Mouse (Mus musculus) NIH3T3 (cell line): ENCODE data around the gene Thoc5.

ENCODE experiments used
- DNase-seq: peaks from one replicate; pipeline ENCODE4 v3.0.0-alpha.2; 2012; ENCODE audit warnings: low read depth

Gene Thoc5

DNA sequence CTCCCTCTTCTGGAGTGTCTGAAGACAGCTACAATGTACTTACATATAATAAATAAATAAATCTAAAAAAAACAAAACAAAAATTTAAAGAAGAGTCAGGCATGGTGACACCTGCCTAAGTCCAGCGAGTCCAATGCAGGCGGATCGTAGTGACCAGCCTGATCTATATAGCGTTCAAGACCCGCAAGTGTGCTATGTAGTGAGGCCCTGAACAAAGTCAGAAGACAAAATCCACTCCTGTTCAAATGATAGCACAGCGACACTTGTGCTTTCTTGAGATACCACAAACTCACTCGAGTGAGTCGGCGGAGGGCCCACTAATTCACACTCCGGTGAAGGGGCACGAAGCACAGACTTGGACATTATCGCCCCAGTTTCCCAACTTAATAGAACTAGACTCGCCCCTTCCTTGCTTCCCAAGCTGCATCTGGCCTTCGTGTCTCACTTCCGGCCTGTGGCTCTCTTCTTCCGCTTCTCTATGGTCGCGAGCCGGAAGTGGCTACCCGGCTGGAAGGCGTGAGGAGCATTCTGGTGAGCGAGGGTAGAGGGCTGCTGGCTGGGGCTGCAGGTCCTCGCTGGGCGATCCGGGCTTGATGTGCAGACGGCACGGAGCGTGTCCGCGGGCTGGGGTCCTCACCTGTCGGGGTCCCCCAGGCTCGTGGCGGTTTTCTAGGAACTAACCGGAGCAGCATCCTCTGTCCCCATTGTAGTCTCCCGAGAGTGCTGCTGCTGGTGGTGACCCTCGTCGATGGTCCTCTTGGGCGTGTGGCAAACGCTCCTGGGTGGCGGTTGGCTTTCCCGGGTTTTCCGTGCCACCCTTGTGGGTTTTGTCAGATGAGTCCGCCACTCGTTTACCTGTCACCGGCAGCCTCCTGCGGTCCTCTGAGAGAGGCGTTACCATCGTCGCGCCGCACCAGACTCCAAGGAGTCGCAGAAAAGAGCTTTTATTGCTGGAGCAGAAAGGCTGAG, at the start of gene Thoc5:
Thoc5 (plus strand) TSS at position 473 of the 969 bp plus-strand sequence.
- peak; percentile 89 for DNase-seq

DNA sequence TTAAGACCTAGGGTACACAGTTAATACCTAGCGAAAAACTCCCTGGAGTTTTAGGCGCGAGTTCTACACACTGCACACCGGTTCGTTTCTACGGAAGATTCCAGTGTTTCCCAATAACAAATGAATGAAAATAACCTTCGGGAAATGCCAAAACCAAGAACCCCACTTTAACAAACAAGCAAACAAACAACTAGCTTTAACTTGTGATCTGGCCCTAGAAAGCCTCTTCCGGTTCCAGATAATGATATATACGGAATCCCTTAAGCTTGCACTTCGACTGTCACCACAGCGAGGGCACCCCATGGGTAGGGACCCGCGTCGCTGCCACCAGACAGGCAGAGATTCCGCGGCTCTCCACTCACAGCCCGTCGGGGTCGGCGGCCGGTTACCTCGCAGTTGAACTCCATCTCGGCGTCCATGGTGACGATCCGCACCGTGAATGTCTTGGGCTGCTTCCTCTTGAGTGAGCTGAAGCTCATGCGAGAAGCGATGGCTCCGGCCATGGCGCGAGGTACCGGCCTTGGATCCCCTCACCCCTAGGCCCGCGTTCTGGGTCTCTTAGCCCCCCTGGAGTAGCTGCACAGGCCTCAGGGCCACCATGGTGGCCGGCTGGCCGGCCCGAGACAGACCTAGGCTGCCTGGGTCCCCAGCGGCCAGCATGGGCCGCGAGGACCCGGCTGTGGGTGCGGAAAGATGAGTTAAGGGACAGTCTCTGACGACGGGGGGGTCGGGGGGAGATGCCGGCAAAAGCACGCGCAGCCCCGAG, 46.5 kb upstream of the Thoc5 start:
- DNase-seq: peak; percentile 55

DNA sequence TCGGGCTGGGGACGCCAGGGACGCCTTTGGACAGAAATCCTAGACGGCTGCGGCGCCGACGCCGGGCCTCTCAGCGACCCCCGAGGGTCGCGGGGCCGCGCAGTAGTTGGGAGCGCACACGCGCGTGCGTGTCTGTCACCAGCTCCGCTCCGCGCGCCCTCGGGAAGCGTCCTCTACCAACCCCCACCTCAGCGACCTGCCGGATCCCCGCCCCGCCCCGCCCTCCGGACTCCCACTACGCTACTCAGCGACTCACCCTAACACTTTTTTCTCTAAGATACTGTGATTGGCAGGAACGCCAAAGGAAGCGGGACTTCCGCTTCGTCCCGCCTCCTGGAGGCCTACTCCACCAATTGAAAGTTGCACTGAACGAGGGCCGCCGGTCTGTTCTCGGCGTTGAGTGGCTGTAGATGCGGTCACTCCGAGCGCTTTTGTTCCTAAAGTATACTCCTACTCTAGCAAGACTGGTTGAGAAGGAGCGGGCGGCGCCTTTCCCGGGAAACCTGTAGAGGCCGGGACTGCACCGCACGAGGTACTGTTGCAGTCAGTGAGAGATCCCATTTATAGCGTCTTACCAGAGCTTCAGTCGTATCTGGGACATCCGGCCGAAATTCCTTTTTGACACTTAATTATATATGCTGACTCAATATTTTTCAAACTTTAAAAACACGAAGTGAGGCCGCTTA, 45.7 kb upstream of the Thoc5 start, which contains the start of gene Nf2:
Nf2 (minus strand) TSS at position 279 of the 686 bp plus-strand sequence.
- DNase-seq: peak; percentile 99

DNA sequence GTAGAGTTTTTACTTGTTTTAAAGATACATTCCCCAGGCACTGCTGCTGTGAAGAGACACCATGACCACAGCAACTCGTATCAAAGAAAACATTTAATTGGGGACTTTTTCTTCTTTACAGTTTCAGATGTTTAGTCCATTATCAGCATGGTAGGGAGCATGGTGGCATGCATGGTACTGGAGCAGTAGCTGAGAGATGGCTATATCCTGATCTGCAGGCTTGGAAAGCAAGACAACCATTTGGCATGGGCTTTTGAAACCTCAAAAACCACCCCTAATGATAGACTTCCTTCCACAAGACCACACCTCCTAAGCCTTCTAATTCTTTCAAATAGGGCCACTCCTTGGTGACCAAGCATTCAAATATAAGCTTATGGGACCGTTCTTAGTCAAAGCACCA, 44.7 kb upstream of the Thoc5 start:
- DNase-seq: no peak

DNA sequence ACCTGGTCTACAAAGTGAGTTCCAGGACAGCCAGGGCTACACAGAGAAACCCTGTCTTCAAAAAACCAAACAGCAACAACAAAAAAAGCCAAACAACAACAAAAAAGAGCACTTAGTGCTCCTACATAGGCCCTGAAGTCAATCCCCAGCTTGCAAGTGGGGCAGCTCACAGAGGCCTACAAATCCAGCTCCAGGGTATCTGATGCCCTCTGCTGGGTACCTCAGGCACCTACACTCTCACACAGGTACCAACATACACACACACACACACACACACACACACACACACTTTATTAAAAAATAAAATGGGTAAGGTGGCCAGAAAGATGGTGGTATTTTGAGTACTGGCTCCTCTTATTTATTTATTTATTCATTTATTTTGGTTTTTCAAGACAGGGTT, 42.1 kb upstream of the Thoc5 start:
- no peak for DNase-seq

DNA sequence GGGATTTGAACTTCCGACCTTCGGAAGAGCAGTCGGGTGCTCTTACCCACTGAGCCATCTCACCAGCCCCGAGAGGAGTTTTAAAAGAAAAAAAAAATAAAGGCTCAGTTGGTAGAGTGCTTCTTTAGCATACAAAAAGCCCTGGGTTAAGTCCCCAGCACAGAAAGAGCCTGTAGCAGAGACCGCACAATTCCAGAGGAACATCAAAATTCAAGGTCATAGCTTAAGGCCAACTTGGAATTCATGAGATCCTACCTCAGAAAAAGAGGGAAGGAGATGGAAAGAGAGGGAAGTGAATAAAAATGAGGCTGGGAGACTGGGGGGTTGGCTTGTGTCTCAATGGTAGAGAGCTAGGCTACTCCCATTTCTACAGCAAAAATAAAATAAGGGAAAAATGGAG, 40.9 kb upstream of the Thoc5 start:
- no peak for DNase-seq

DNA sequence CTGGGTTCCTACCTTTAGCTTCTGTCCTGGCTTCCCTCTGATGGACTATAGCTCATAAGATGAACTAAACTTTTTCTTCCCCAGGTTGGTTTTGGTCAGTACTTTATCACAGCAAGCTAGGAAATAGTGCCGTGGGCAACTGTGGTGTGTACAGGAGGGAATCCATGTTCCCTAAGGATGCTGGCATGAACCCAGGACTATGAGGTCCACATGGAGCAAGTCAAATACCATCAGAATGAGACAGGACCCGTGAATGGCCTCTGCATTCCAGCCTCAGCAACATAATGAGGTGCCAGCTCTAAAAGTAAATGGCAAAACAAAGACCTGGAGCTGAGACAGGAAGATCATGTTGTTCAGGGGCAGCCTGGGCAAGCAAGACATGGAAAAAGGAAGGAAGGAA, 36.7 kb upstream of the Thoc5 start:
- DNase-seq: peak; percentile 76

DNA sequence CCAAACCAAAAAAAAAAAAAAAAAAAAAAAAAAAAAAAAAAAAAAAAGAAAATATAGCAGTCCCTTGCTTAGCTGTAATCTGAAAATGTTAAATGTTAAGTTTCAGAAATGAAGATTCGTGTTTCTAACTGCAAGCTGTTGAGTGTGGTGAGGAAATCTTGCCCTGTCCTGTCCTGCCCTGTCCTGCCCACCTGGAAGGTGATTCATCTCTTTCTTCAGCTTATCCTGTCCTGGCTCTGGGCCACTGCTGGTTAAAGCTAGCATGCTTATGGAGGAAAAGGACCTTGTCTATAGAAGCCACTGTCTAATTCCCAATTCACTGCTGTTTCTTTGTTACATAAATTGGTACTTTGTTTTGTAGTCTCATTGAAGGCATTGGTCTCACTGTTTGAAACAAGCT, 34.1 kb upstream of the Thoc5 start:
- DNase-seq: no peak

DNA sequence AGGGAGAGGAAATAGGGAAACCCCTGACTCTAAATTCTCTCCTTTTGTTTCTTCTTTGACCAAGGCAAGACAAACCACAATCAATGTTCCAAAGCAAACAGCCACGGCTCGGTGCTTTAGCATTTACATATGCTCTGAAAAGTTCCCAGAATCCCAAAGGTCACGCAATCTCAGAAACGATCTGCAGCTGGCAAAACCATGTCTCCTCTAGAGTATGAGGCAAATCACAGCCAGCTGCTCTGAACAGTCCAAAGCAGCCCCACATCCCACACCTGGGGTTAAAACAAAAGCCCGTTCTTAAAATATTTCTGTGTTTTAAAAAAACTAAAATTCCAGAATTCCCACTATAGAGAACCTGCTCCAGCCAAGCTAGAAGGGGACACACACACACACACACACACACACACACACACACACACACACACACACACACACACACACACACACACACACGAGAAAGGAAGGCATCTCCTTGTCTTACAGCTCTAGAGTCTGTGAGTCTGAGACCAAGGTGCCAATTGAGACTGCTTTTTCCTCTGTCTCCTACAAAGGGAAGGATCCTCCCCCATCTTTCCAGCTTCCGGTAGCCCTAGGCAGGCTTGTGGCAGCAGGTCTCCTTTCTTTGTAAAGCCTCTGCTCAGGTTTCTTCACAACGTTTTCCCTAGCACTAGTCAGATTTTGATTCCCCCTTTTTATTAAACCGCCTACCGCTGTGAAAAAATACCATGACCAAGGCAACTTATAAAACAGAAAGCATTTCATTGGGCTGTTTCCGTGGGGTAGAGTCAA, 33.1 kb upstream of the Thoc5 start:
- DNase-seq: peak; percentile 34

DNA sequence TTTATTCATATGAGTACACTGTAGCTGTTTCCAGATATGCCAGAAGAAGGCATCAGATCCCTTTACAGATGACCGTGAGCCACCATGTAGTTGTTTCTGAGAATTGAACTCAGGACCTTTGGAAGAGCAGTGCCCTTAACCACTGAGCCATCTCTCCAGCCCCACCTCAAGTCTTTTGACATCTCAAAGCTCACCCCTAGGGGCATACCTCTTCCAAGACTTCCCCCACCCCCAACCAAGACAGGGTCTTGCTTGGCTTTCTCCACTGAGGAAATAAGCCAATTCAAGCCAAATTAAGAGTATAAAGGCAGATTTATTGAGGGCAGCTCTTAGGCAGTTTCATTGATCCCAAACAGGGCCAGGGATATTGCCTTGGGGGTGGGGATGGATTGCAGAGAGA, 32.4 kb upstream of the Thoc5 start:
- no peak for DNase-seq

DNA sequence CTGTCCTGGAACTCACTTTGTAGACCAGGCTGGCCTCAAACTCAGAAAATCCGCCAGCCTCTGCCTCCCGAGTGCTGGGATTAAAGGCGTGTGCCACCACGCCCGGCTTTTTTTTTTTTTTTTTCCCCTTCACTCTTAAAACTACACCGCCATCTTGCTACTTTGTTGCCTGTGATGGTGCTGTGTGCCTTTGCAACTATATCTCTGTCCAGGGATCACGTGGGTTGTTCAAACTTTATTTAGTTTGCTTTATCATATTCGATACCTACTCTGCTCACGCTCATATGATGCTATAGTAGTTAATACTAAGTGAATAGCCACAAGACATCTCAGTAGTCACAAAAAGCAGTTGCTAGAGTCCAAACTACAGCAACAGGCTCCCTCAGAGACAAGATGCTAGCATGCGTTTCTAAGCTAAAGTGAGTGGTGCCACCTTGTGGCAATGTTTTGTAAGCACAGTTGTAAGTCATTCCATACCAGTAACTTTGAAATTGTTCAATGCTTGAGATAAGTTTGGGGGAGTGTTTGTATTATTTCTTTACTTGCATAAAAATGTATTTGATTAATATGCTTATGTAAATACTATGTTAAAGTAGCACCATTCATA, 29.4 kb upstream of the Thoc5 start:
- peak; percentile 94 for DNase-seq

DNA sequence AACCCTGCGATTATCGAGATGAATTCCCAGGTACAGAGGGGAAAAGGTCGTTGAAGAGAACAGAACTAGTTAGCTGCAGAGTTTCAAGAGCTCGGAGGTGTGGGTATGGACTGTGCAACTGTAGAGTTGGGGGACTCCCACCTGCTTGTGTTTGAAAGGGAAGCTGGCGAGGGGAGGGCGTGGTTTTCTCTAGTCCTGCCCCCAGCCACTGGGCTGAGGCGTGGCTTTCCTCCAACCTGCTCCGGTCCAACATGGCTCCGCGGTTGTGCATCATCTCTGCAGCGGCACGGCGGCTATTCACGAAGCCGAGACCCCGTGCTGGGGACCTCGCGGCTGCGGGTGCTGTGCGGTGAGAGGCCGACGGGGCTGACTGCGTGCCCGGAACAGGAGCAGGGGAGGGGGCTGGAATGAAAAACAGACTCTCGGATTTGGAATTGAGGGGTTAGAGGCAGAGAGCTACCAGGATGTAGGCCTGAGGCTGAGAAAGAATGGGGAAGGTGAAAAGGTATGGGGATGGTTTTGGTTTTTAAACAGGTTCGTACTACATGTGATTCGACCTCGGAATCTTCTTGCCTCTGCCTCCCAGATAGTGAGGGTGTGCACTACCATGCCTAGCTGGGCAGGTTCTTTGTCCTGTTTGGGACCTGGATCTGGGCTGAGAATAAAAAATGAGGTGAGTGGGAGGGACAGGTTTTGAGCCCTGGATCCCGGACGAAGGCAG, 21.2 kb upstream of the Thoc5 start, which contains the start of gene Nipsnap1:
Nipsnap1 (plus strand) TSS at position 197 of the 721 bp plus-strand sequence.
- DNase-seq: peak; percentile 90

DNA sequence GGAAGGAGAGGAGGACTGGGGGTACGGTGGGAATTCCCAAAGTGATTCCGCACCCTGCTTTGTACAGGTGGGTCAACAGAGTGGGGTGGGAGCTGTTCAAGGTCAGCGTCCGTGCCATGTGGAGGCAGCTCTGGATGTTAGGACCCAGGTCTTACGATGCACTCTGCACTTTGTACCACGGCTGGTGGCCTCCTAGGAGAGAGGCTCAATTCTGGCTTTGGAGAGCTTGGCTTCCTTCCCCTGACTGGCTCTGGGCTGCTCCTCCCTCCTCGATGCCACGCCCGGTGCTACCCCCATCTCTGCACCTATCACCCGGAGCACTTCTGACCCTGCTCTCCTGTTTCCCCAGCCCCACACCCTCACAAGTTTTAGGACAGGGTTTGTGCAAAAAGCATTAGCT, 20.6 kb upstream of the Thoc5 start:
- no peak for DNase-seq

DNA sequence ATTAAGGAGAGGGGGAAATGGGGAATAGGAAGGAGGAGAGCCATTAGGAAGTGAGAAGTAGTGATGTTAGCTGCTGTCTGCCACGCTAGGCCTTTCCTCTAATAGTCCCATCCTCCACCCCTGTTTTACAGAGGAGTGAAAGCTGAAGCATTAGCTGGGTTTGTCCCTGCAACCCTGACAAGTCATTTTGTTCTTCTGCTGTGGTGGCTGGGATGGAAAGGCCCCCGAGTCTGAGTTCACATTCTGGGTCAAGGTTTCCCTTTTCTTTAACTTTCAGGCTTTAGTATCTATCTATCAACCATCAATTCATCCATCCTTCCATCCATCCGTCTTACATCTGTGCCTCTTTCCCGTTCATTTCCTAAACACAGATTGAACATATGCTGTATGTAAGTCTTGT, 14.0 kb upstream of the Thoc5 start:
- no peak for DNase-seq

DNA sequence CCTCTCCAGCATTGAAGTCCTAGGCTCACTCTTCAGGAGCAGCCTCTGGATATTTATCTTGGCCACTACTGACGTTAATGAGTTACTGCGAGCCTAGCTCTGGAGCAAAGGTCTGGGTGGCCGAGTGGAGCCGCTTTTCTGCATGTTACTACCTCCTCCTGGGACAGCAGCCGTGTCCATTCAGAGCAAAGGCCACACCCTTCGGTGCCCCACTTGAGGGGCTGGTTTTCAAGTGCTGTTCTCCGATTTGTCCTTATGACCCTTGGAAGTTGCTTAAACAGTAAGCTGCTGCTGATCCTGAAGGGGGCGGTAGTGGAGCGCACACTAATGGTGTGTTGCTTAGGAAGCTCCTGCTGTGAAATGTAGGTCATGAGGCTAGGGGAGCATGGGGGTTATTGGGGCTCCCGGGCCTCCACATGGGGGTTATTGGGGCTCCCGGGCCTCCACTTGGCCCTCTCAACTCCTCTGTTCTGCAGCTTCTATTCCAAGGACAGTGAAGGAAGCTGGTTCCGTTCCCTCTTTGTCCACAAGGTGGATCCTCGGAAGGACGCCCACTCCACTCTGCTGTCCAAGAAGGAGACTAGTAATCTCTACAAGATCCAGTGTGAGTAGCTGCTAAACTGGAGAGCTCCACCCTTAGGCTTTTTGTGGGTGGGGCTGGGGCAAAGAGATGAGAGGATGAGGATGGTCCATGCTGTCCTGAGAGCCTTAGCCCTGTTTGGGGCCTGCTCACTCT, 12.1 kb upstream of the Thoc5 start:
- no peak for DNase-seq

DNA sequence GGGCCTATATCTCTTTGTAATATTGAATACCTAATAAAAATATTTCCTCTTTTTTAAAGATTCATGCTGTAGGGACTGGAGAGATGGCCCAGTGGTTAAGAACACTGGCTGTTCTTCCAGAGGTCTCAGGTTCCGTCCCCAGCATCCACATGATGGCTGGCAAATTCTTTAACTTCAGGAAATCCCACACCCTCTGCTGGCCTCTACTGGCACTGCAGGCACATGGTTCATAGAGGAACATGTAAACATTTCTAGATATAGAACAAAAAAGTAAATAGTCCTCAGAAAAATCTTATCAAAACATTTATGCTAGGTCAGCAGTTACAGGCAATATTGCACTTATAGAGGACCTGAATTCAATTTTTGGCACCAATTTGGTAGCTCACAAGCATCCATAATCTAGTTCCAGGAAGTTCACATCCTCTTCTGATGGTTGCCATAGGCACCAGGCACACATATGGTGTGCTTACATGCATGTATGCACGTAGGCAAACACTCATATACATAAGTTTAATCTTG, 9.7 kb upstream of the Thoc5 start:
- peak; percentile 73 for DNase-seq

DNA sequence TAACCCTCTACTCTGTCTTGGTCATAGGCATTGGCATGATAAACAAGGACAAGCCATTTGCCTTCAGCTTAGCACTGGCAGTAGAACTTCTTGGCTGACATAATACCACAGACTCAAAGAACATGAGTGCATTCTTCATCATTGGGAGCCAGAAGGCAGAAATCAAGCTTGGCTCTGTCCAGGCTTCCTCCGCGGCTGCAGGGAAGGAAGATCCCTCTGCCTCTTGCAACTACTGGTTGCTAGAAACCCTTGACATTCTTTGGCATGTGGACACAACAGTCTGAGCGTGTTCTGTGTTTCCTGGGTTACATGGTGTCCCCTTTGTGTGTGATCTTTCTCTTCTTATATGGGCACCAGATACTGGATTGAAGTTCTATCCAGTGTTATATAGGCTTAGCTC, 8.1 kb upstream of the Thoc5 start:
- no peak for DNase-seq

DNA sequence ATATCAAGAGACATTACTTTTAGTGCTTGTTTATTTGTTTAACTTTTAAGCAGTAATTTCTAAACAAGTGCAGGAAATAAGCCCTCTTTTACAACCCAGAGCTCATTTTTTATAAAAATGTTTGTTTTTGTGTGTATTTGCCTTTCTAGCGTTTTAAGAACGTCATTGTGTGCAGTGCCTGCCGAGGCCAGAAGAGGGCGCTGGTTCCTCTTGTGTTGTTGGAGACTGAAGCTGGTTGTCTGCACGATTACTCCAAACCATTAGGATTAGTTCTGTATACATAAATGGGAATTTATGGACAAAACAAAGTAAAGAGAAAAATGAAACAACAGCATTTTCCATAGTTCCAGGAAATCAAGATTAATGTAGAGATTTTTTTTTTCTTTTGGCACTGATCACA, 5.3 kb downstream of the Thoc5 start:
- peak; percentile 54 for DNase-seq

DNA sequence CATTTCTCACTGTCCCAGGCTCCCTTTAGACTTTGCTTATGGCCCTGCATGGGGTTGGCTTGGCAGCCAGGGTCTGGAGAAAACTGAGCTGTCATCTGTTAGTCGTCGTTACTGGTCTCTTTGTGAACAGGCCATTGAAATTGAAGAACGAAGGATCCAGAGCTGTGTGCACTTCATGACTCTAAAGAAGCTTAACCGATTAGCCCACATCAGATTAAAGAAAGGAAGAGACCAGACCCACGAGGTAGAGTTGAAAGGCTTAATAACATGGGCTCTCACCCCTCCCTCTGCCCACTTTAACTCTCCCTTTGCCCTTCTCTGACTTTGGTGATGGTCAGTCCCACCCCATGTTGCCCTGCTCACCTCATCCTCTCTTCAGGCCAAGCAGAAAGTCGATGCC, 6.8 kb downstream of the Thoc5 start:
- no peak for DNase-seq
